Mouse (Mus musculus) kidney, adult 2 months (tissue): Measurements from ENCODE around the gene Tmprss6. TPM values are rescaled to one million over a fixed set of nuclear protein-coding genes. Genes with fewer than 3 reads are reported as not detected.
A peak's percentile ranks its signal among the peaks of the same experiment; 100 is the strongest.

Experiments
- DNase-seq: peaks from one replicate; pipeline ENCODE4 v3.0.0; 2021
- H3K27ac ChIP-seq: fragments of 200-500 bp; 2 replicates; pipeline ENCODE4 v1.5.1; 2012; ENCODE audit warnings: low read depth, low read length, control low read depth, inconsistent platforms; ENCODE audit not compliant: insufficient read depth
- H3K27me3 ChIP-seq: fragments of 200-500 bp; replicated peaks from 2 replicates; pipeline ENCODE4 v1.6.1; 2012; ENCODE audit warnings: mild to moderate bottlenecking, moderate library complexity, low read length, inconsistent platforms; ENCODE audit not compliant: control insufficient read depth, insufficient read depth
- H3K36me3 ChIP-seq: fragments of 200-500 bp; 2 replicates; pipeline ENCODE4 v1.6.1; 2012; ENCODE audit warnings: mild to moderate bottlenecking, moderate library complexity, low read length, inconsistent platforms; ENCODE audit not compliant: control insufficient read depth, insufficient read depth
- H3K4me1 ChIP-seq: fragments of 200-500 bp; 2 replicates; pipeline ENCODE4 v1.6.1; 2011; ENCODE audit warnings: low read length; ENCODE audit not compliant: control insufficient read depth, insufficient read depth
- H3K4me3 ChIP-seq: fragments of 200-500 bp; 2 replicates; pipeline ENCODE4 v1.5.1; 2011; ENCODE audit warnings: mild to moderate bottlenecking, low read depth, low read length, control low read depth; ENCODE audit not compliant: insufficient read depth
- CTCF ChIP-seq: fragments of 200-500 bp; conservative IDR thresholded peaks from 2 replicates; pipeline ENCODE4 v1.5.1; 2011; ENCODE audit warnings: low read depth, mild to moderate bottlenecking, control low read depth, low read length, moderate library complexity, mixed read lengths; ENCODE audit not compliant: insufficient read depth, insufficient read length
- POLR2A ChIP-seq: fragments of 200-500 bp; IDR thresholded peaks from one replicate; pipeline ENCODE4 v1.6.1; 2011; ENCODE audit warnings: low read depth, low read length, control low read depth
- WGBS: fragments of 180-500 bp; shearing (Covaris S2); methylation state at CpG from one replicate; pipeline ENCODE4 v1.1.7; 2018; 5-methylcytosine and 5-hydroxymethylcytosine counted together
- polyA plus RNA-seq: library from polyadenylated mRNA; depleted of rRNA; stranded (reverse); fragments of >200 nt; gene quantifications from 2 replicates; pipeline ENCODE4 v1.2.3, GENCODE M21; 2012

Gene Tmprss6
- polyA plus RNA-seq, 1 experiment: 2.7 TPM

DNA sequence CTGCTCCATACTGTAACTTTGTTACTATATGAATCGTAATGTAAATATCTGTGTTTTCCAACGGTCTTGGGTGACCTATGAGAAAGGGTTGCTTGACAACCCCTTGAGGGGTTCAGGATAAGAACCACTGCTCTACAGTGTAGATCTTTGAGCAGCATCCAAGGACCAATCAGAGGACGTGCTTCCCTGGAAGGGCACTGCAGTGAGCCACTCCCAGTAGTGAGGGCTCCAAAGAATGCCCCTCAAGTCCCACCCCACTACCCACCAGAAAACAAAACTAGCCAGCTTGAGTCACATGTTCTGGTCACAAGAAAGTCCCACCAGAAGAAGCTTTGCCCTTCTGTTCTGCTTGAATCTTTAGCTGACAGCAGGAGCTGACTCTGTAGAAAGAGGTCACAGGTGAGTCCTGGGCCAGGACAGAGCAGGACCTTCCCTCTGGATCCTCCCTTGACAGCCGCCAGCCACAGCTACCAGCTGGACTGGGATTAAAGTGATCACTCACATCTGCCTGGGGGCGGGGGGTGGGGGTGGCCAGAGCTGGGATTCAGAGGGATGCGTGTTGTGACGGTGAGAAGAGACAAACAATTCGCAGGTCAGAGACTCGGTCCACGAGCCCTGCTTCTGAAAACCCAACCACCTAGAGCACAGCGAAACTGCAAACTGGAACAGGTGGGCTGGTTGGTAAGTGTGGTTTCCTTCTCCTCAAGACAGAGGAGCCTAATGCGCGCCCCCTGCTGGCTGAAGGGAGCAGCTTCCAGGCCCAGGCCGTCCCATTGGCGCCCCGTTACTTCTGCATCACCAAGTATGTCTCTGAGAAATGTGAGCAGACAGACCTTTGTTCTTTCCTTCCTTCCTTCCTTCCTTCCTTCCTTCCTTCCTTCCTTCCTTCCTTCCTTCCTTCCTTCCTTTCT is 46.1 kb downstream of the Tmprss6 start:
- WGBS: 17% methylated on average over 16 of the region's 16 CpGs
- Histone ChIP-seq H3K27me3 (no peaks in the 10 kb centered on the region), H3K27ac (no peak overlapping the region), H3K4me3 (no peak overlapping the region), H3K36me3 (no peaks in the 10 kb centered on the region), H3K4me1 (peaks cover 8% of the 10 kb centered on the region; the same call in 1 of the 2 replicates)
- peak; percentile 83 for DNase-seq
- TF ChIP-seq POLR2A (no peak), CTCF (peak; percentile 83)

DNA sequence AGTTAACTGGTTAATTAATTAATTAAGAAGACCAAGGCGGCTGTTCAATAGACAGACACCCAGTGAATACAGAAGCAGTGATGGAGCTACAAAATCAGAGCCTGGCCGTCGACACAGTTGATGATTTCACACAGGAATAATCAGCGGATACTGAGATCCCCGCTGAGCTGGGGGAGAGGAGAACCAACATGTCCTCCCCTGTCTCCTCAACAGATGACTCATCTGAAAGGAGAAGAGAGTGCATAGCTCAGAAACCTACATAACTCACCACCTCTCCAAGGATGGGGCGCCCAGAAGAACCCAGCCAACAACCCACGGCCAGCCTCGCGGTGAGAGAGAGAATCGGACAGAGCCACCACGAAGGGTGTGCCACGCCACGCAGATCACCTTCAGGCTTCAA is 48.0 kb downstream of the Tmprss6 start:
- 70% methylated on average over 13 of the region's 13 CpGs for WGBS
- no peak overlapping the region for H3K27ac ChIP-seq
- H3K27me3 ChIP-seq: no peaks in the 10 kb centered on the region
- no peaks in the 10 kb centered on the region for H3K36me3 ChIP-seq
- TF ChIP-seq CTCF: no peak
- TF ChIP-seq POLR2A: no peak
- H3K4me3 ChIP-seq: no peak overlapping the region
- DNase-seq: no peak
- H3K4me1 ChIP-seq: peaks cover 13% of the 10 kb centered on the region

DNA sequence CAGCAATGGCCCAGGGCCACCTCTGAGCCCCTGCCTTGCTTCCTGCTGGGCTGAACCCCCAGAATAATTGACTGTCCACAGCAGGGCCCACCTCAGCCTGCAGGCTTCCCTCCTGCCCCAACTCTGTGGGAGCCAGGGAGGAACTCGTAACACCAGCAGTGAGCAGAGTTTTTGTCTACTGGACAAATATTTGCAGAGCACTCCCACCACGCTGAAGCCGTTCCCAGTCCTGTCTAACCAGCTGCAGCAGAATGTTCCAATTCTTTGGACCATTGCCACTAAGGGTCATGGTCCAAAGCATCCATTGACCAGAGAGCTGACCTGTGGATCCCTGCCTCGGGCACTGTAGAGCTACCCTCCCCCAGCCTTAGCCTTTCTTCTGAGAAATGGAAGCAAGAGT is 51.5 kb downstream of the Tmprss6 start:
- Histone ChIP-seq H3K4me1 (peaks cover 5% of the 10 kb centered on the region), H3K4me3 (no peak overlapping the region), H3K27ac (peak overlapping the region; percentile 73), H3K36me3 (no peaks in the 10 kb centered on the region), H3K27me3 (no peaks in the 10 kb centered on the region)
- TF ChIP-seq CTCF (no peak), POLR2A (no peak)
- 11% methylated on average over 4 of the region's 4 CpGs for WGBS
- peak; percentile 98 for DNase-seq

DNA sequence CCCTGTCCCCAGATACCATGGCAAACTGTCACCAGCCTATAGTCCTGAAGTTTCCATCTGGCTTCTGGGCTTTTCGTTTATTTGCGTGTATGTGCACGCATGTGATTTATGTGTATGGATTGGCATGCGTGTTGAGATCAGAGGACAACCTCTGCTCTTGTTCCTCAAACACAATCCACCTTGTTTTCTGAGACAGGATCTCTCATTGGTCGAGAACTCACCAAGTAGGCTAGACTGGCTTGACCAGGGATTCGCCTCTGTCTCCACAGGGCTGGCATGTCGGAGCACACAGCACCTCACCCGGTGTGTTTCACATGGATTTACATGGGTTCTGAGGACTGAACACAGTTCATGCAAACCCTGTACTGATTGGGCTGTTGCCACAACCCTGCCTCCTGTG is 54.3 kb downstream of the Tmprss6 start:
- TF ChIP-seq POLR2A: no peak
- no peak for TF ChIP-seq CTCF
- 96% methylated on average over 8 of the region's 8 CpGs for WGBS
- no peaks in the 10 kb centered on the region for H3K36me3 ChIP-seq
- H3K4me1 ChIP-seq: peaks cover 5% of the 10 kb centered on the region
- no peaks in the 10 kb centered on the region for H3K27me3 ChIP-seq
- H3K27ac ChIP-seq: no peak overlapping the region
- DNase-seq: no peak
- H3K4me3 ChIP-seq: no peak overlapping the region

DNA sequence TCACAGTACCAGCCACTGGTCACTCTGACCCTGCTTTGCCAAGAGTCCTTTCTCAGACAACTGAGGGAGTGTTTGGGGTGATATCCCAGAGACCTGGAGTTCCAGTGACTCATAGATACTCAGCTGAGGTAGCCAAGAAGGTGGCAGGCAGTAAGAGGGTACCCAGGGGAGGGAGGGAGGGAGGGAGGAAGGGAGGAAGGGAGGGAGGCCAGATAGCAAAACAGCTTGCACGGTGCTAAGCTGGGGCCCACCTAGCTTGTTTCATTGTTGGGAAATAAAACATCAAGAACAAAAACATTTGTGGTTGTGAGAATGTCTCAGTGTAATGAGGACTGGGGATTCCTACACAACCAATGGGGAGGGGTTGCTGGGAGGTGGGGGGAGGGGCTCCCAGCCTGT is 54.7 kb downstream of the Tmprss6 start:
- DNase-seq: no peak
- Histone ChIP-seq H3K4me1 (peaks cover 5% of the 10 kb centered on the region), H3K36me3 (no peaks in the 10 kb centered on the region), H3K27ac (no peak overlapping the region), H3K4me3 (no peak overlapping the region), H3K27me3 (no peaks in the 10 kb centered on the region)
- no peak for TF ChIP-seq POLR2A
- 55% methylated on average over 1 of the region's 1 CpGs for WGBS

DNA sequence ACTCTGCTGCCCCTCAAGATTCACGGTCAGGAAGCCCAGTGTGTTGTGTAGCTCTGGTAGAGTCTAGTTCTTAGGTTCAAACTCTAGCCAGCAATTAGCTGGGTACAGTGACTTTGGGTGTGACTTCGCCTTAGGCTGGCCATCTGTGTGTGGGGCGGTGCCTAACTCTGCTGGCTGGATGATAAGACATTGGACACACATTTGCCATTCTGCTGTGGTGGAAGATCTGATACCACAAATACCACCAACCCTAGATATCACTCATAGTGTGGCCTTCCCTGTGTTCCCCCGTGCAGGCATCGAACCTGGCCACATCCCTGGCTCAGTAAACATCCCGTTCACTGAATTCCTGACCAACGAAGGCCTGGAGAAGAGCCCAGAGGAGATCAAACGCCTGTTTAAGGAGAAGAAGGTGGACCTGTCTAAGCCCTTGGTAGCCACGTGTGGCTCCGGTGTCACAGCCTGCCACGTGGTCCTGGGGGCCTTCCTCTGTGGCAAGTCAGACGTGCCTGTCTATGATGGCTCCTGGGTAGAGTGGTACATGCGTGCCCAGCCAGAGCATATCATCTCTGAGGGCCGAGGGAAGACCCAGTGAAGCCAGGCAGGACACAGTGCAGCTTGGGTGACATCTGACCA is 55.2 kb downstream of the Tmprss6 start:
- no peak for DNase-seq
- Histone ChIP-seq H3K4me1 (peaks cover 5% of the 10 kb centered on the region), H3K27ac (no peak overlapping the region), H3K27me3 (no peaks in the 10 kb centered on the region), H3K4me3 (no peak overlapping the region), H3K36me3 (no peaks in the 10 kb centered on the region)
- TF ChIP-seq POLR2A: no peak
- TF ChIP-seq CTCF: no peak
- WGBS: 92% methylated on average over 14 of the region's 14 CpGs

DNA sequence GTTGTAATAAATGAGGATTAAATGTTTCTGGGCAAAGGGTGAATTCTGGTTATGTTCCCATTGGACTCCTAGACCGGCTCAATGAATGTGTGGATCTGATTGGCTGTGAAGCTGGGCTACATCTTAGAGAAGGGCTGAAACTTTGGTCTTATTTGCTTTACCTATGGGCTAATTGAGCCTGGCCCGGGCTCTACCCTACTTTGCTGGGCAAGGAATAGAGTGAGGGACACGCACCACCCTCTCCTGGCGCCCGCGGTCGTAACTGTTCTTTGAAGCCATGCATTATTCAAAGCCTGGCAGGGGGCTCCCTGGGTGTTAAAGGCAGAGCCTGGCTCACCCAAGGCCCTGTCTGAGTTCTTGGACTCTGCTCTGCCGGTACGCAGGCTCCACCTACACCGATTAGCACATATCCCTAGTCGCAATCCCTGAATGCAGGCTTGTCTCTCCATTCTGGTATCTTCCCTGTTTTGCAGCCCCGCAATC is 58.8 kb downstream of the Tmprss6 start:
- Histone ChIP-seq H3K4me3 (peak overlapping the region; percentile 44), H3K4me1 (peaks cover 13% of the 10 kb centered on the region), H3K27me3 (no peaks in the 10 kb centered on the region), H3K36me3 (no peaks in the 10 kb centered on the region), H3K27ac (peak overlapping the region; percentile 79)
- WGBS: 38% methylated on average over 12 of the region's 12 CpGs
- peak; percentile 88 for DNase-seq
- TF ChIP-seq CTCF (no peak), POLR2A (peak; percentile 24)
